Mouse (Mus musculus): ENCODE measurements around the gene Fmnl3.
A peak's percentile ranks its signal among the peaks of the same experiment; 100 is the strongest.

Fmnl3 gene

GRCm38 (mm10) chr15:99316314-99317266 lies 53.7 kb downstream of the Fmnl3 start:
- DNase-seq = peak; percentile 83

- no peak for DNase-seq
Observed at GRCm38 (mm10) chr15:99314891-99315290, 55.4 kb downstream of the Fmnl3 start.

GRCm38 (mm10) chr15:99310617-99311016 lies 59.7 kb downstream of the Fmnl3 start:
- no peak for DNase-seq

GRCm38 (mm10) chr15:99309549-99309948 lies 60.7 kb downstream of the Fmnl3 start:
- no peak for DNase-seq

GRCm38 (mm10) chr15:99307476-99307875 lies 62.8 kb downstream of the Fmnl3 start:
- no peak for DNase-seq

- DNase-seq = no peak
Observed at GRCm38 (mm10) chr15:99296213-99296612, 74.1 kb downstream of the Fmnl3 start.

- DNase-seq = no peak
Observed at GRCm38 (mm10) chr15:99295484-99295981, 74.7 kb downstream of the Fmnl3 start, which contains the start of gene Fam186b. TSS of gene Fam186b (minus strand) at chr15:99295888.

GRCm38 (mm10) chr15:99294813-99295374 lies 75.4 kb downstream of the Fmnl3 start, which contains the start of gene Prpf40b:
TSS of gene Prpf40b (plus strand) at chr15:99295087.
- DNase-seq = peak; percentile 95

GRCm38 (mm10) chr15:99294287-99294686 lies 76.0 kb downstream of the Fmnl3 start:
- DNase-seq = no peak

- DNase-seq = no peak
Observed at GRCm38 (mm10) chr15:99290586-99290985, 79.7 kb downstream of the Fmnl3 start.

- DNase-seq = no peak
Observed at GRCm38 (mm10) chr15:99285189-99285535, 85.1 kb downstream of the Fmnl3 start.

- peak; percentile 73 for DNase-seq
Observed at GRCm38 (mm10) chr15:99284527-99285188, 85.6 kb downstream of the Fmnl3 start.

- no peak for DNase-seq
Observed at GRCm38 (mm10) chr15:99283456-99283855, 86.8 kb downstream of the Fmnl3 start.

GRCm38 (mm10) chr15:99278271-99278670 lies 92.0 kb downstream of the Fmnl3 start:
- no peak for DNase-seq

GRCm38 (mm10) chr15:99276095-99276494 lies 94.2 kb downstream of the Fmnl3 start:
- DNase-seq = no peak

All from retina, postnatal 1 day (tissue).